Mouse (Mus musculus): ENCODE data around the gene Gas2l1. TPM values are rescaled to one million over a fixed set of nuclear protein-coding genes. Genes with fewer than 3 reads are reported as not detected.

Gas2l1 gene
- polyA plus RNA-seq, 1 experiment: 40.2 TPM

DNA sequence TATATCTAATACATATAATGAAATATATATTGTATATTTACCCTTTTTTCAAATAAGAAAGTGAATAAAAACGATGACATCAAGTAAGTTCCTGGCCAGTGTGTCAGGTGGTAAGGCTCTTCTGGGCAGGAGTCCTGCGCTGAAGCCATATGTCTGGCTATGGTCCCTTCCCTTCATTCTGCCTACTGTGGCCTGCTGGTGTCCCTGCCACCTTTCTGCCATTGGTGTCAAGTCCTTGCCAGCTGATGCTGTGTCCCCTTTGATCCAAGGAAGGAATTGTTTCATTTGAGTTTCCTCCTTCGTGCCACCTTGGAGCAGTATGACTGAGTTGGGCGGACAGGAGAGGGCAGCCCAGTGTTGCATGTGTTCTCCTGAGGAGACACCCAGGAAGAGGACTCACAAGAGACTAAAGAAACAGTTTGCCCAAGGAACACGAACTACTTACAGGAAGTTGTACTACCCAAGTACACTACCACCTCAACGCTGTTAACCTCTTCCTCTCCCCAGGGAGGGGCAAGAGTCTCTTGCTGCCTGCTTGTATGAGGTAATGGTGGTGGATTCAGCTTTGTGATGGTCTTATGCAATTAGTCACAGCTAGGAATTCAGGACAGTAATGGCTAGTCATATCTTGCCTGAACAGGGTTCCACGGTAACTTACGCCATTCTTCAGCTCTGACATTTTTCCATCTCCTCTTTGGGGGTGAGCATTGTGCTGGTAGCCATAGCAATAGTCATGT lies 22.3 kb downstream of the Gas2l1 start:
- no peak for DNase-seq
- H3K36me3 ChIP-seq (ENCODE audit: control insufficient read depth, insufficient read depth, low read length): no peaks in the 10 kb centered on the region; the same call in 1 of the 2 replicates
- H3K4me1 ChIP-seq (ENCODE audit: control insufficient read depth, insufficient read depth, low read length): no peaks in the 10 kb centered on the region
- TF ChIP-seq POLR2A (IDR thresholded peaks at IDR 0.05; ENCODE audit: low read depth, low read length) (no peak), CTCF (conservative IDR thresholded peaks at IDR 0.05; ENCODE audit: insufficient read depth, insufficient read length, low read depth, low read length) (no peak)
- H3K4me3 ChIP-seq (ENCODE audit: insufficient read depth, low read depth, low read length): no peak overlapping the region
- no peak overlapping the region for H3K27ac ChIP-seq (ENCODE audit: insufficient read depth, low read depth, low read length)
- no peaks in the 10 kb centered on the region for H3K27me3 ChIP-seq (replicated peaks; ENCODE audit: control insufficient read depth, insufficient read depth, low read length)
- WGBS: 83% methylated on average over 8 of the region's 8 CpGs

DNA sequence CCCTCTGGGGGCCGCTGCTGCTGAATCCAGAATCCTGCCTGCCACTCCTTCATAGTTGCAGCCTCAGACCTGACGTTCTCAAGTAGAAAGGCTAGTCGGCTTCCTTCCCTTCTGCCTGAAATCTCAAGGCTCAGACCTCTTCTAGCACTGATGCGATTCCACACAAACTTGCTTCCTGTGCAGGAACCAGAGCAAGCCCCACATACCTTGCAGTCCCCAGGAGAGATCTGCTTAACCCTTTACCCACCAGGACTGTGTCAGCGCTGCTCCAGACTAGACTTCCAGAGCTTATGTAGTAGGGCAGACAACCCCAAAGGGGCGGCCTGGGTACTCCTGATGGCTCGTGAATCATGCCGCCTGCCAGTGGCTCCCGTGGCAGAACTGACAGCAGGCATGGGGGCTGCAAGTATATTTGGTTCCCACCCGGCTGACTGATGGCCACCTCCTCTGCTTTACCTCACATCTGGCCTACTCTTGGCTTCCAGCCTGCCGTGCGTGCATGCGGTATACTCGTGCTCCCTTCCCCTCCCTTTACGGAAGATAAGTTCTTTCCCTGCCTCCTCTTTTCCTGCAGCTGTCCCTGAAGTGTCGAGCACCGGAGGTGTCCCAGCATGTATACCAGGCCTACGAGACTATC lies 23.9 kb downstream of the Gas2l1 start:
- no peak overlapping the region for H3K4me3 ChIP-seq (ENCODE audit: insufficient read depth, low read depth, low read length)
- no peak for DNase-seq
- no peaks in the 10 kb centered on the region for H3K4me1 ChIP-seq (ENCODE audit: control insufficient read depth, insufficient read depth, low read length)
- no peaks in the 10 kb centered on the region for H3K27me3 ChIP-seq (replicated peaks; ENCODE audit: control insufficient read depth, insufficient read depth, low read length)
- 70% methylated on average over 18 of the region's 18 CpGs for WGBS
- H3K27ac ChIP-seq (ENCODE audit: insufficient read depth, low read depth, low read length): no peak overlapping the region
- TF ChIP-seq POLR2A (IDR thresholded peaks at IDR 0.05; ENCODE audit: low read depth, low read length) (no peak), CTCF (conservative IDR thresholded peaks at IDR 0.05; ENCODE audit: insufficient read depth, insufficient read length, low read depth, low read length) (no peak)
- no peaks in the 10 kb centered on the region; the same call in 1 of the 2 replicates for H3K36me3 ChIP-seq (ENCODE audit: control insufficient read depth, insufficient read depth, low read length)

DNA sequence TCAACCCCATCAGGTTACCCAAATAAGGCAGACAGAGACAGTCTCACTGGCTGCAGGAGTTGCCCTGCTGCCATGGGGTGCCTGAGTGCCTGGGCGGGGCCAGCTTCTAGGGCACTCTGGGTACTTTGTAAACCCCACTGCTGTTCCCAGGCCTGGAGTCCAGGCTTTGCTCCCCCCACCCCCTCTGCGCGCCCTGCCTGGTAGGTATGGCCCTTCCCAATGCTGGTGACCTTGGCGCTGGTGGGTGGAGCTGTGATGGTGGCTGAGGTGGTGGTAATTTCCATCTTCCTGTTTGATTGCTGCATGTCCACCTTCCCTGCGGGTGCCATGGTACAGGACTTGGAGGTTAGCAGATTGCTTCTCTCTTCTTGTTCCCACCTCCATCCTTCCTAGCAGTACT lies 24.5 kb downstream of the Gas2l1 start:
- no peak for DNase-seq
- H3K27ac ChIP-seq (ENCODE audit: insufficient read depth, low read depth, low read length): no peak overlapping the region
- 96% methylated on average over 5 of the region's 5 CpGs for WGBS
- TF ChIP-seq POLR2A (IDR thresholded peaks at IDR 0.05; ENCODE audit: low read depth, low read length) (no peak), CTCF (conservative IDR thresholded peaks at IDR 0.05; ENCODE audit: insufficient read depth, insufficient read length, low read depth, low read length) (no peak)
- no peaks in the 10 kb centered on the region; the same call in 1 of the 2 replicates for H3K36me3 ChIP-seq (ENCODE audit: control insufficient read depth, insufficient read depth, low read length)
- no peaks in the 10 kb centered on the region for H3K27me3 ChIP-seq (replicated peaks; ENCODE audit: control insufficient read depth, insufficient read depth, low read length)
- no peak overlapping the region for H3K4me3 ChIP-seq (ENCODE audit: insufficient read depth, low read depth, low read length)
- no peaks in the 10 kb centered on the region for H3K4me1 ChIP-seq (ENCODE audit: control insufficient read depth, insufficient read depth, low read length)

DNA sequence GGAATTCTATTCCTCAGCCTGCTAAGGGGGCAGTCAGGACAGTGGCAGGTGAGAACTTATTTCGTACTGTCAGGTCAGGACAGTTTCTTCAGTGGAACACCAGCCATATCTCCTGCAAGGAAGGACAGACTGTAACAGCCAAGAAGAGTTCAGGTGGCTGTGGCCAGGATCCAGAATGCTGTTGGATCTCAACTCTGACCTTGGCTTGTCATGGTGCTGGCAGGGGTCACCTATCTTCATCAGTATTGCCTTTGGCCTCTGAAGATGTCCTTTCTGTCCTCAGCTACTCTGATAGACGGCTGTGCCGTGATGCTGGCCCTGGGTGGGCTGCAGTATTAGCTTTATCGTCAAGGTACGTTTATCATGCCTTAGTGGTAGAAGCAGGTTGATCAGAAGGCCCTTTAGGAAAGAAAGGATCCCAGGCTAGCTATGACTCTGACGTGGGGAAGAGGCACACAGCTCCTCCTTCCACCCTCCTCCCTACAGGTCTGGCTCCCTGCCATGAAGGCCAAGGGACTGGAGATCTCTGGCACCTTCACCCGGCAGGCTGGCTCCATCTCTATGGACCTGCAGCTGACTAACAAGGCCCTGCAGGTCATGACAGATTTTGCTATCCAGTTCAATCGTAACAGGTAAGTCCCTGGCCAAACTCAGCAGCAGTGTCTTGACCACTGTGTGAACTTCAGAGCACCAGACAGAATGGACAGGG lies 27.8 kb downstream of the Gas2l1 start:
- H3K36me3 ChIP-seq (ENCODE audit: control insufficient read depth, insufficient read depth, low read length): no peaks in the 10 kb centered on the region; the same call in 1 of the 2 replicates
- no peak overlapping the region for H3K4me3 ChIP-seq (ENCODE audit: insufficient read depth, low read depth, low read length)
- TF ChIP-seq POLR2A (IDR thresholded peaks at IDR 0.05; ENCODE audit: low read depth, low read length) (no peak), CTCF (conservative IDR thresholded peaks at IDR 0.05; ENCODE audit: insufficient read depth, insufficient read length, low read depth, low read length) (no peak)
- H3K4me1 ChIP-seq (ENCODE audit: control insufficient read depth, insufficient read depth, low read length): no peaks in the 10 kb centered on the region
- 72% methylated on average over 8 of the region's 8 CpGs for whole genome bisulfite sequencing
- H3K27ac ChIP-seq (ENCODE audit: insufficient read depth, low read depth, low read length): no peak overlapping the region
- no peaks in the 10 kb centered on the region for H3K27me3 ChIP-seq (replicated peaks; ENCODE audit: control insufficient read depth, insufficient read depth, low read length)
- DNase-seq: peak; percentile 67

DNA sequence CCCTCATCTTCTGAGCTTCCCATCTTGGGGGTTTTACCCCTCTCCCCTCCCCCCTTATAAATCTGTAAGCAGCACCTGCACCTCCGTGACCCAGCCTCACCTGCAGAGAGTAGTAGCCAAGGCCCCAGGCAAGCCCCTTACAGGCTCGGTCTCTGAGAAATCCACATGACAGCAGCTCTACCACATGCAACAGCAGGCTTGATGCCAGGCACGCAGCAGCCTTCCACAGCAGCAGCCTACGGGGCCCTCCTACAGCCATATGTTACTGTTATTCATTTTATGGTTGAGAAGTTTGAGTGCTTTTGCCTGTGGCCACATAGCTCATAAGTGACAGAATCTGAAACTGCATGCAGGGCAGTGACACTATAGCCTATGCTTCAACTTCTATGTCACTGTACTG lies 29.7 kb downstream of the Gas2l1 start:
- Histone ChIP-seq H3K36me3 (ENCODE audit: control insufficient read depth, insufficient read depth, low read length) (peaks cover 2% of the 10 kb centered on the region; the same call in 1 of the 2 replicates), H3K4me3 (ENCODE audit: insufficient read depth, low read depth, low read length) (no peak overlapping the region), H3K27ac (ENCODE audit: insufficient read depth, low read depth, low read length) (no peak overlapping the region), H3K27me3 (replicated peaks; ENCODE audit: control insufficient read depth, insufficient read depth, low read length) (no peaks in the 10 kb centered on the region), H3K4me1 (ENCODE audit: control insufficient read depth, insufficient read depth, low read length) (no peaks in the 10 kb centered on the region)
- DNase-seq: no peak
- TF ChIP-seq CTCF (conservative IDR thresholded peaks at IDR 0.05; ENCODE audit: insufficient read depth, insufficient read length, low read depth, low read length) (no peak), POLR2A (IDR thresholded peaks at IDR 0.05; ENCODE audit: low read depth, low read length) (no peak)
- WGBS: 77% methylated on average over 4 of the region's 4 CpGs

DNA sequence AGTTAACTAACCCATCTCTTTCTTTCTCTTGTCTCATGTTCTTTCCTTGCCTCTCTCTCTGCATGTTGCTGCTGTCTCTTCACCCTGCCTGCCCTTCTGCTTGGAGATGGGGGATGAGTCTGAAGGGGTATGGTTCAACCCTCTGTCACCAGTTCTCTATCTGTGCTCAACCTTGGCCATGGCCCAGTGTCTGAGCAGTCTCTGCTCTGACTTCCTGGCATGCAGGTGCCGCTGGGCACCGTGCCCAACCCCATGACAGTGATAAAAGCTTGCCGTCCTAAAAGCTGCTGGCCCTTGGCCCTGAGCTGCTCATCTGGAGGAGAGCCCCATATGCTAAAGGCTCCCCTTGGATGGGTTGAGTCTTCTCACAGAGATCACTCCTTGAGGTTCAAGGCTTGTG lies 32.0 kb downstream of the Gas2l1 start:
- Histone ChIP-seq H3K36me3 (ENCODE audit: control insufficient read depth, insufficient read depth, low read length) (peaks cover 2% of the 10 kb centered on the region; the same call in 1 of the 2 replicates), H3K4me3 (ENCODE audit: insufficient read depth, low read depth, low read length) (no peak overlapping the region), H3K4me1 (ENCODE audit: control insufficient read depth, insufficient read depth, low read length) (no peaks in the 10 kb centered on the region), H3K27me3 (replicated peaks; ENCODE audit: control insufficient read depth, insufficient read depth, low read length) (no peaks in the 10 kb centered on the region), H3K27ac (ENCODE audit: insufficient read depth, low read depth, low read length) (no peak overlapping the region)
- 37% methylated on average over 3 of the region's 3 CpGs for WGBS
- DNase-seq: peak; percentile 70
- TF ChIP-seq POLR2A (IDR thresholded peaks at IDR 0.05; ENCODE audit: low read depth, low read length) (no peak), CTCF (conservative IDR thresholded peaks at IDR 0.05; ENCODE audit: insufficient read depth, insufficient read length, low read depth, low read length) (no peak)

DNA sequence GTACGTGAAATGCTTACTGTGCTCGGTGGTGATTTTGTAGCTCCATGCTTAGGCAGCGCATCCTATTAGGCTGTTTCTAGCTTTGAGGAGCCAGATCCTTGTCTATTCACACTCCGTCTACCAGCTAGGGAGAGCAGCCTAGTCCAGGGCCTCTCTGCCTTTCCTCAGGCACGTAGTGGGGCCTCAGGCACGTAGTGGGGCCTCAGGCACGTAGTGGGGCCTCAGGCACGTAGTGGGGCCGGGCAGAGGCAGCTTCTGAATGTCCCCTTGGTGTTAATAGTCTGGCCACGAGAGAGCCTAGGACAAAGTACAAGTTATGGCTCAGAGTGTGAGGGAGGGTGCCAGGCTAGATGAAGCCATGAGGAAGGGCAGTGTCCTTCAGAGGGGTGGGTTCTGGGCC lies 32.4 kb downstream of the Gas2l1 start:
- H3K4me3 ChIP-seq (ENCODE audit: insufficient read depth, low read depth, low read length): no peak overlapping the region
- H3K36me3 ChIP-seq (ENCODE audit: control insufficient read depth, insufficient read depth, low read length): peaks cover 2% of the 10 kb centered on the region; the same call in 1 of the 2 replicates
- no peak for DNase-seq
- no peaks in the 10 kb centered on the region for H3K4me1 ChIP-seq (ENCODE audit: control insufficient read depth, insufficient read depth, low read length)
- no peaks in the 10 kb centered on the region for H3K27me3 ChIP-seq (replicated peaks; ENCODE audit: control insufficient read depth, insufficient read depth, low read length)
- TF ChIP-seq POLR2A (IDR thresholded peaks at IDR 0.05; ENCODE audit: low read depth, low read length): no peak
- no peak for TF ChIP-seq CTCF (conservative IDR thresholded peaks at IDR 0.05; ENCODE audit: insufficient read depth, insufficient read length, low read depth, low read length)
- H3K27ac ChIP-seq (ENCODE audit: insufficient read depth, low read depth, low read length): no peak overlapping the region
- WGBS: 88% methylated on average over 10 of the region's 10 CpGs

Measured in kidney, adult 2 months (tissue).